Mouse (Mus musculus) lung, embryonic 15.5 days (tissue): ENCODE data around the gene Dok4. TPM values are rescaled to one million over a fixed set of nuclear protein-coding genes. Genes with fewer than 3 reads are reported as not detected.
A peak's percentile ranks its signal among the peaks of the same experiment; 100 is the strongest.

Source experiments
- ATAC-seq: fragments of 200-750 bp; cut with Nextera tagmentation; 2 replicates; pipeline ENCODE4 v1.8.0; 2017; ENCODE audit warnings: moderate number of reproducible peaks, borderline replicate concordance; ENCODE audit not compliant: low FRiP score, low TSS enrichment; ENCODE audit errors: extremely low read depth
- H3K27ac ChIP-seq: fragments of 300-500 bp; sonication (generic); 2 replicates; pipeline ENCODE4 v1.5.1; 2015; ENCODE audit warnings: moderate library complexity, mild to moderate bottlenecking, inconsistent platforms
- H3K27me3 ChIP-seq: fragments of 300-500 bp; sonication (generic); 2 replicates; pipeline ENCODE4 v1.6.1; 2015; ENCODE audit warnings: inconsistent platforms
- H3K36me3 ChIP-seq: fragments of 300-500 bp; sonication (generic); 2 replicates; pipeline ENCODE4 v1.6.1; 2015; ENCODE audit warnings: inconsistent platforms
- H3K4me1 ChIP-seq: fragments of 300-500 bp; sonication (generic); 2 replicates; pipeline ENCODE4 v1.6.1; 2015; ENCODE audit warnings: inconsistent platforms
- H3K4me2 ChIP-seq: fragments of 300-500 bp; sonication (generic); 2 replicates; pipeline ENCODE4 v1.6.1; 2015; ENCODE audit warnings: inconsistent platforms, mild to moderate bottlenecking, moderate library complexity
- H3K4me3 ChIP-seq: fragments of 300-500 bp; sonication (generic); 2 replicates; pipeline ENCODE4 v1.5.1; 2015; ENCODE audit warnings: mild to moderate bottlenecking, inconsistent platforms
- H3K9ac ChIP-seq: fragments of 300-500 bp; sonication (generic); 2 replicates; pipeline ENCODE4 v1.6.1; 2015; ENCODE audit warnings: inconsistent platforms
- H3K9me3 ChIP-seq: fragments of 300-500 bp; sonication (generic); 2 replicates; pipeline ENCODE4 v1.6.1; 2016; ENCODE audit warnings: inconsistent platforms
- WGBS: fragments of 180-500 bp; shearing (Covaris S2); methylation state at CpG from one replicate; pipeline ENCODE4 v1.1.7; 2015; 5-methylcytosine and 5-hydroxymethylcytosine counted together
- polyA plus RNA-seq: library from polyadenylated mRNA; unstranded; fragments of >200 nt; fragmentation: Nextera tagmentation; extraction: Ambion mirVana; gene quantifications from 2 replicates; pipeline ENCODE4 v1.2.1, GENCODE M21; 2015

The Dok4 gene
- polyA plus RNA-seq, 1 experiment from 2014 or later, result 45.7 TPM

- H3K27ac ChIP-seq, result no peak overlapping the region
- WGBS, result 16% methylated on average over 74 of the region's 77 CpGs
- H3K27me3 ChIP-seq, result 0 out of 2 replicates have a peak, but pooled peaks cover 3% of the 10 kb centered on the region
- peak; percentile 21; the same call in 1 of the 2 replicates for ATAC-seq
- peaks cover 27% of the 10 kb centered on the region for H3K36me3 ChIP-seq
- peak overlapping the region; percentile 57 for H3K4me2 ChIP-seq
- H3K9ac ChIP-seq, result peak overlapping the region; percentile 6; the same call in 1 of the 2 replicates
- peaks cover 42% of the 10 kb centered on the region for H3K4me1 ChIP-seq
- no peaks in the 10 kb centered on the region for H3K9me3 ChIP-seq
- H3K4me3 ChIP-seq, result peak overlapping the region; percentile 28
Measured at GRCm38 (mm10) chr8:94913061-94913660, 37.0 kb upstream of the Dok4 start.

DNA sequence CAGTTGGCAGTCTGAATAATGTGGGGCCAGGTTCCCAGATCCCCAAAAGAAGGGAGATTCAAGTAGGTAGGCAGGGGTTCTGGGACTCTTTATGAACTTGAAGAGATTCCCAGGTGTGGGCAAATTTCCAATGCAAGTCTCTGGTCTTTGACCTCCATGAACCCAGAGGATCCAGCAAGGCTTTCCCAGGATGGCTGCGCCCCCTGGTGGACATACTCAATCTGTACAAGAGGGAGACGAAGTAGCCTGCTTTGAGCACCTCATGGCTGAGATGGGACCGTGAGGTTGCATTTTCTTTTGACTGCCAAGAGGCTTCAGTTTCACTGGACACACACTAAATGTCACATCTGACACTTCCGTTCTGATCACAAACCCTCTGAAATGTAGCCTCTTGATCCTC is 32.7 kb upstream of the Dok4 start:
- peak overlapping the region; percentile 59; the same call in 1 of the 2 replicates for H3K27ac ChIP-seq
- ATAC-seq, result no peak

GRCm38 (mm10) chr8:94907591-94908300 is 31.6 kb upstream of the Dok4 start:
- Histone ChIP-seq H3K27me3 (0 out of 2 replicates have a peak, but pooled peaks cover under 1% of the 10 kb centered on the region), H3K4me3 (no peak overlapping the region), H3K4me2 (no peak overlapping the region), H3K4me1 (peaks cover 19% of the 10 kb centered on the region), H3K9me3 (no peaks in the 10 kb centered on the region), H3K9ac (no peak overlapping the region), H3K27ac (peak overlapping the region; percentile 59), H3K36me3 (peaks cover 56% of the 10 kb centered on the region)
- ATAC-seq, result no peak
- 79% methylated on average over 18 of the region's 18 CpGs for WGBS

More for the DNA sequence above, 32.7 kb upstream of the Dok4 start:
- Histone ChIP-seq H3K27me3 (0 out of 2 replicates have a peak, but pooled peaks cover 3% of the 10 kb centered on the region), H3K9me3 (no peaks in the 10 kb centered on the region), H3K4me2 (no peak overlapping the region), H3K36me3 (peaks cover 52% of the 10 kb centered on the region), H3K4me1 (peaks cover 29% of the 10 kb centered on the region), H3K9ac (no peak overlapping the region), H3K4me3 (no peak overlapping the region)
- WGBS, result 9% methylated on average over 4 of the region's 4 CpGs

DNA sequence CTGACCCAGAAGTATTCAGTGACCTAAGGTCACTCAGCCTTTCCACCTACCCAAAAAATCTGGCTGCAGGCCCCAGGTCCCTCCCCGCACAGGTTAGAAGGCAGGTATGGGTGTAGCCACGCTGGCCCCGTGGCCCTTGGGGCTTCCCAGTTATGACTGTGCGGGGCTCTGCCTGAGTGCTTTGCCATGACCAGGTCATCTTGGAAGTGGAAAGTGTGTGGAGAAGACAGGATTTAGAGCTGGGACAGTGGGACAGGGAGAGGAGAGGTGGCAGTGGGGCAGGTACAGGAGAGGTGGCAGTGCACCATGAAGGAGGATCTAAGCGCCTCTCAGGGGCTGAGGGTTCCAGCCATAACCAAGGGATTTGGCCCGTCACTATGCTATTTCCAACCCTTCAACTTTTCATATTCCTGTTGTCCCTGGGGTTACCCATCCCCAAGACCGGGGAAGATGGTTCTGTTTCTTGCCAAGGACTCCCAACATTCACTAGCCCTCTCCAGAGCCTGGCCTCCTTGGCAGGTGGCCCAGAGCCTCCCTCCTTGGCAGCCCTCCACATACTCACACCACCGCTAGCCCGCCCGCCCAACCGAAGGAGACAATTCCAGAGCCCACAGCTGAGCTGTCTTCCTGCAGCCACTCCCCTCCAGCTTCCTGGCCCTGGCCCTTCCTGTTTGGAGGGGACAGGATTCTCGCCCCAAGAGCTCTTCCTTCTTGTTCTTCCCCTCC is 28.5 kb upstream of the Dok4 start:
- ATAC-seq, result peak; percentile 76
- 40% methylated on average over 12 of the region's 12 CpGs for WGBS
- H3K4me3 ChIP-seq, result no peak overlapping the region
- peak overlapping the region; percentile 81 for H3K27ac ChIP-seq
- H3K27me3 ChIP-seq, result no peaks in the 10 kb centered on the region
- H3K4me1 ChIP-seq, result peaks cover 38% of the 10 kb centered on the region
- no peak overlapping the region for H3K9ac ChIP-seq
- peak overlapping the region; percentile 32; the same call in 1 of the 2 replicates for H3K4me2 ChIP-seq
- no peaks in the 10 kb centered on the region for H3K9me3 ChIP-seq
- H3K36me3 ChIP-seq, result peaks cover 43% of the 10 kb centered on the region

GRCm38 (mm10) chr8:94903709-94904108 is 27.6 kb upstream of the Dok4 start:
- Histone ChIP-seq H3K4me2 (no peak overlapping the region), H3K27me3 (no peaks in the 10 kb centered on the region), H3K27ac (no peak overlapping the region), H3K9me3 (no peaks in the 10 kb centered on the region), H3K4me1 (peaks cover 46% of the 10 kb centered on the region), H3K36me3 (peaks cover 39% of the 10 kb centered on the region), H3K4me3 (no peak overlapping the region), H3K9ac (no peak overlapping the region)
- no peak for ATAC-seq
- 67% methylated on average over 12 of the region's 12 CpGs for WGBS

DNA sequence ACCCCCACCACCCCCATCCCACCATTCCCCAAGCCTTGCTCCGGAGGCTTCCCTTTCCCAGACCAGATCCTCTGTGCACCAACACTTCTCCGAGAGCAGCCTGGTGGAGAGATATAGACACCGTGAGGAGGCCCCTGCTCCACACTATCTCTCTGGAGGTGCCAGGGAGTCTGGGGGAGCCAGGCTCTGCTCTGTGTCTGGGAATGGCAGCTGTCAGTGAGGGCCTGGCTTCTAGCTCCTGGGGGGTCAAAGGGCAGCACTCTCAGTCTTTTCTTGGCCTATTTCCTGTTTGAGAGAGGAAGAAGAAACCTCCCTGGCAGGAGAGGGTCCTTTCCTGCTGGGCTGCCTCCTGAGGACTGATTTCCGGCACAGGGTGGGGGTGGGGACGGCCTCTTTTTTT is 24.9 kb upstream of the Dok4 start:
- no peak overlapping the region for H3K4me3 ChIP-seq
- H3K27me3 ChIP-seq, result no peaks in the 10 kb centered on the region
- H3K4me2 ChIP-seq, result no peak overlapping the region
- H3K4me1 ChIP-seq, result peaks cover 45% of the 10 kb centered on the region
- WGBS, result 14% methylated on average over 5 of the region's 5 CpGs
- H3K27ac ChIP-seq, result peak overlapping the region; percentile 74
- H3K9ac ChIP-seq, result no peak overlapping the region; the same call in 1 of the 2 replicates
- no peak for ATAC-seq
- peaks cover 20% of the 10 kb centered on the region for H3K36me3 ChIP-seq
- no peaks in the 10 kb centered on the region for H3K9me3 ChIP-seq

DNA sequence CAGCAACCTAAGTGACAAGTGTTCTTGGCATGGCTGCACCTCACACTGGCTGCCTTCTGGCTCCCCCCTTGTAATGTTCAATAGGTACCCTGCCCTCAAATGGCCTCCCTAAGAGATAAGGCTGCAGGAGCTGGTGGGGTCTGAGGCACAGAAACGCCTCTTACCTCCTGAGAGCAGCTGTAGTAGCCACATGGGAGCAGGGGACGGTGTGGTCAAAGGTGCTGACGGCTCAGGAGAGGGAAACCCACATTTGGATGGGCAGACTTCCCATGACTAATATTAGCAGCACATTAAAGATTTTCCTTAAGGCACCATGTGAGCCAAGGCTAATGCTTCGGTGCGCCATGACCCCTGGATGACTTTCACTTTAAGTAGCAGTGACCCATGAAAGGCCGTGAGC is 24.5 kb upstream of the Dok4 start:
- Histone ChIP-seq H3K9me3 (no peaks in the 10 kb centered on the region), H3K27ac (peak overlapping the region; percentile 74), H3K4me1 (peaks cover 41% of the 10 kb centered on the region), H3K27me3 (no peaks in the 10 kb centered on the region), H3K36me3 (peaks cover 16% of the 10 kb centered on the region), H3K4me2 (no peak overlapping the region), H3K9ac (no peak overlapping the region), H3K4me3 (no peak overlapping the region)
- ATAC-seq, result no peak
- WGBS, result 11% methylated on average over 6 of the region's 6 CpGs

DNA sequence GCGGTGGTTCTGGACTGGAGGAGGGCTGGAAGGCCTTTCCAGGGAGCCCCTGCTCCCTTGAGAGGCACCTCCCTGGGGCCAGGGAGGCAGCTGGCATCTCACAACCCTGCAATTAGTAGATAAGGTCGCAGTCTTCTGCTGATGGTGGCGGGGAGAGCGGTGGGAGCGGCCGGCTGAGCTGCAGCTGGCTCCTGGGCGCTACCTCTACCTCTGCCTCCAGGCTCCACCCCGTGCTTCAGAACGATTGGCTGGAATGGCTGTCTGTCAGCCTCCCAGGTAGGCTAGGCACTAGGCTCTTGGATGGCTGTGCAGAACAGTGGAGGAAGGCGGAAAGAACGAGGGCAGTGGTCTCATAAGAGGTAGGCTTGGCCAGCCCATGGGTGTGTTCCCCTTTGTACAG is 23.1 kb upstream of the Dok4 start:
- H3K4me1 ChIP-seq, result peaks cover 28% of the 10 kb centered on the region
- H3K4me2 ChIP-seq, result peak overlapping the region; percentile 50
- 13% methylated on average over 11 of the region's 11 CpGs for WGBS
- H3K9me3 ChIP-seq, result no peaks in the 10 kb centered on the region
- H3K9ac ChIP-seq, result no peak overlapping the region
- no peaks in the 10 kb centered on the region for H3K27me3 ChIP-seq
- H3K36me3 ChIP-seq, result peaks cover 14% of the 10 kb centered on the region
- H3K27ac ChIP-seq, result no peak overlapping the region
- ATAC-seq, result peak; percentile 72; the same call in 1 of the 2 replicates
- peak overlapping the region; percentile 20; the same call in 1 of the 2 replicates for H3K4me3 ChIP-seq

GRCm38 (mm10) chr8:94892917-94893316 is 16.8 kb upstream of the Dok4 start:
- Histone ChIP-seq H3K9ac (no peak overlapping the region), H3K9me3 (no peaks in the 10 kb centered on the region), H3K27me3 (no peaks in the 10 kb centered on the region), H3K4me2 (no peak overlapping the region), H3K27ac (peak overlapping the region; percentile 70), H3K36me3 (no peaks in the 10 kb centered on the region), H3K4me1 (no peaks in the 10 kb centered on the region), H3K4me3 (no peak overlapping the region)
- peak; percentile 46 for ATAC-seq
- WGBS, result 20% methylated on average over 2 of the region's 2 CpGs

DNA sequence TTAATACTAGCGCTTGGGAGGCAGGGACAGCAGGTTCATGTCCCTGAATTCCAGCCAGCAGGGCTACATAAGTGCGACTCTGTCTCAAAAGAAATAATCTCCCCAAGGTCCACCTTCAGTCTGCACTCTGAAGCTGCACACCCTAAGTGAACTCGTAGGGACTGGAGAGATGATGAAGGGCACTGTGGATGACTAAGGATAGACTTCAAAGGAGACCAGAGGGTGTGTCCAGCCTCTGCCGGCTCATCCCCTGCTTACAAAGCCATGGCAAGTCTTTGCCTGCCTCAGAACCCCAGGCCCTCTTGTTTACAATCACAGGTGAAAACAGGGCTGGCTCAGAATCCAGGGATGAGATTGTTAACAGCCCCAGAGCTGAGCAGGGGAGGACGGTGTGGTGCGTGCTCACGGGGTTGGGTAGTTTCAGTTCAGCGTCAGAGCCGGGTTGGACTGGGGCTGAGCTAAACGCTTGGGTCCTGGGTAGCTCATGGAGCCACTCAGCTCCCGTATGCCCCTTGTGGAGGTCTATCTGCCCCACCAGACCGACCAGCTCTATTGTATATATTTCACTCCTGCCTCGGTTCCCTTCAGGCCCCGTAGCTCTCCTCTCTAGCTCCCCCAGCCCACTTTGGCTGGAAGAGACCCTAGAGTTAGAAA is 12.4 kb upstream of the Dok4 start:
- H3K9ac ChIP-seq, result no peak overlapping the region
- no peak for ATAC-seq
- H3K4me1 ChIP-seq, result no peaks in the 10 kb centered on the region
- H3K27me3 ChIP-seq, result no peaks in the 10 kb centered on the region
- 35% methylated on average over 14 of the region's 14 CpGs for WGBS
- peak overlapping the region; percentile 31; the same call in 1 of the 2 replicates for H3K4me2 ChIP-seq
- H3K9me3 ChIP-seq, result no peaks in the 10 kb centered on the region
- H3K4me3 ChIP-seq, result no peak overlapping the region
- H3K27ac ChIP-seq, result no peak overlapping the region
- H3K36me3 ChIP-seq, result no peaks in the 10 kb centered on the region

GRCm38 (mm10) chr8:94880742-94881141 is 4.6 kb upstream of the Dok4 start:
- H3K27ac ChIP-seq, result no peak overlapping the region
- WGBS, result 66% methylated on average over 4 of the region's 4 CpGs
- H3K4me3 ChIP-seq, result no peak overlapping the region
- no peak for ATAC-seq
- H3K4me1 ChIP-seq, result peaks cover 8% of the 10 kb centered on the region
- H3K4me2 ChIP-seq, result no peak overlapping the region
- H3K9me3 ChIP-seq, result no peaks in the 10 kb centered on the region
- no peaks in the 10 kb centered on the region for H3K27me3 ChIP-seq
- no peaks in the 10 kb centered on the region for H3K36me3 ChIP-seq
- no peak overlapping the region for H3K9ac ChIP-seq
